Mouse (Mus musculus) lung, embryonic 15.5 days (tissue): ENCODE data around the gene Borcs6. TPM values are rescaled to one million over a fixed set of nuclear protein-coding genes. Genes with fewer than 3 reads are reported as not detected.

Experiments used
- ATAC-seq: fragments of 200-750 bp; cut with Nextera tagmentation; 2 replicates; pipeline ENCODE4 v1.8.0; 2017; ENCODE audit warnings: moderate number of reproducible peaks, borderline replicate concordance; ENCODE audit not compliant: low FRiP score, low TSS enrichment; ENCODE audit errors: extremely low read depth
- H3K27ac ChIP-seq: fragments of 300-500 bp; sonication (generic); 2 replicates; pipeline ENCODE4 v1.5.1; 2015; ENCODE audit warnings: moderate library complexity, mild to moderate bottlenecking, inconsistent platforms
- H3K27me3 ChIP-seq: fragments of 300-500 bp; sonication (generic); 2 replicates; pipeline ENCODE4 v1.6.1; 2015; ENCODE audit warnings: inconsistent platforms
- H3K36me3 ChIP-seq: fragments of 300-500 bp; sonication (generic); 2 replicates; pipeline ENCODE4 v1.6.1; 2015; ENCODE audit warnings: inconsistent platforms
- H3K4me1 ChIP-seq: fragments of 300-500 bp; sonication (generic); 2 replicates; pipeline ENCODE4 v1.6.1; 2015; ENCODE audit warnings: inconsistent platforms
- H3K4me2 ChIP-seq: fragments of 300-500 bp; sonication (generic); 2 replicates; pipeline ENCODE4 v1.6.1; 2015; ENCODE audit warnings: inconsistent platforms, mild to moderate bottlenecking, moderate library complexity
- H3K4me3 ChIP-seq: fragments of 300-500 bp; sonication (generic); 2 replicates; pipeline ENCODE4 v1.5.1; 2015; ENCODE audit warnings: mild to moderate bottlenecking, inconsistent platforms
- H3K9ac ChIP-seq: fragments of 300-500 bp; sonication (generic); 2 replicates; pipeline ENCODE4 v1.6.1; 2015; ENCODE audit warnings: inconsistent platforms
- H3K9me3 ChIP-seq: fragments of 300-500 bp; sonication (generic); 2 replicates; pipeline ENCODE4 v1.6.1; 2016; ENCODE audit warnings: inconsistent platforms
- WGBS: fragments of 180-500 bp; shearing (Covaris S2); methylation state at CpG from one replicate; pipeline ENCODE4 v1.1.7; 2015; 5-methylcytosine and 5-hydroxymethylcytosine counted together
- polyA plus RNA-seq: library from polyadenylated mRNA; unstranded; fragments of >200 nt; fragmentation: Nextera tagmentation; extraction: Ambion mirVana; gene quantifications from 2 replicates; pipeline ENCODE4 v1.2.1, GENCODE M21; 2015

Borcs6 gene
- polyA plus RNA-seq, 1 experiment from 2014 or later, result 10.3 TPM

DNA sequence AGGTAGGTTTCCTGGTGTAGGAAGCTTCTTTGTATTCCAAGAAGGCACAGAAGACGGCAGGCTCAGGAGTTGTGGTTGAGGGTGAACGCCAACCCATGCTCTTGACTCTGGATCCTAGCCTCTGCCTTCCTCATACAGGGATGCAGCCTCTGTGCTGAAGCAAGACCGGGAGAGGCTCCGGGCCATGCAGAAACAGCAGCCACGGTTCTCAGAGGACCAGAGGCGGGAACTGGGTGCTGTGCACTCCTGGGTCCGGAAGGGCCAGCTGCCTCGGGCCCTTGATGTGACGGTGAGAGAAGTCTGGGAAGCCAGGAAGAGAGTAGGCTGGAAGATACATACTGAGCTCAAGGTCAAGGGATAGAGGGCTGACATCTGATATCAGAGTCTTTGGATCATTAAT is 48.7 kb downstream of the Borcs6 start:
- Histone ChIP-seq H3K27me3 (no peaks in the 10 kb centered on the region), H3K36me3 (peaks cover 64% of the 10 kb centered on the region), H3K27ac (no peak overlapping the region), H3K9me3 (no peaks in the 10 kb centered on the region), H3K9ac (no peak overlapping the region), H3K4me3 (no peak overlapping the region), H3K4me2 (no peak overlapping the region), H3K4me1 (peaks cover 19% of the 10 kb centered on the region)
- WGBS, result 92% methylated on average over 9 of the region's 9 CpGs
- ATAC-seq, result no peak

GRCm38 (mm10) chr11:69109032-69109900 is 49.7 kb downstream of the Borcs6 start:
- H3K4me2 ChIP-seq, result no peak overlapping the region
- H3K4me1 ChIP-seq, result peaks cover 19% of the 10 kb centered on the region
- no peak for ATAC-seq
- no peaks in the 10 kb centered on the region for H3K9me3 ChIP-seq
- no peaks in the 10 kb centered on the region for H3K27me3 ChIP-seq
- H3K27ac ChIP-seq, result no peak overlapping the region
- H3K9ac ChIP-seq, result no peak overlapping the region
- peaks cover 54% of the 10 kb centered on the region for H3K36me3 ChIP-seq
- no peak overlapping the region for H3K4me3 ChIP-seq
- WGBS, result 76% methylated on average over 13 of the region's 13 CpGs

DNA sequence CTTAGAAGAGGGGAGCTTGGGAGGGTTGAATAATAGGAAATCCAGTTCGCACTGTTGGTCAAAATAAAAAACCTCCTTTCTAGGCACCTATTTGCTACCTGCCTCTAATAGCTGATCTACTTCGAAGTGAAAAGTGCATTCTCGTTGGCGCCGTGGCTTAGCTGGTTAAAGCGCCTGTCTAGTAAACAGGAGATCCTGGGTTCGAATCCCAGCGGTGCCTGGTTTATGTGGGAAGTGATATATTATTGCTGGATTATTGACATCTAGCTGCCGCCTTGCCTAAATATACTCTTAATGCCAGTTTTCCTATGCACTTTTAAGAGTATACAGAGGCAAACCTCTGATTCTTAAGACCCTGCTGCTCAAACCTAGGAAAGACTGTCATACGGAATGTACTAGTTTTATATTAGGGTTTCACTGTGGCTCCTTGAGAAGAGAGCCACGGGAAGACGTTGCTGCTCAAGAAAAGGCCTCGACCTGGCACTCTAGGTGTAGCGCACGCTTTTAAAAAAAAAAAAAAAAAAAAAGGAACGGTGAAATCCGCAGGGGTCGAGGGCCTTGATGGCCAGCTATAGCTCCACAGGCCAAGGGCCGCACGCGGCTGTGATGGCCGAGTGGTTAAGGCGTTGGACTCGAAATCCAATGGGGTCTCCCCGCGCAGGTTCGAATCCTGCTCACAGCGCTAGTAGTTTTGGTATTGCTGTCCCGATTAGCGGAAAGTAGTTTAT is 51.0 kb downstream of the Borcs6 start:
- Histone ChIP-seq H3K4me3 (peak overlapping the region; percentile 51), H3K9ac (peak overlapping the region; percentile 40), H3K4me1 (peaks cover 19% of the 10 kb centered on the region), H3K4me2 (peak overlapping the region; percentile 57), H3K9me3 (no peaks in the 10 kb centered on the region), H3K27ac (peak overlapping the region; percentile 46), H3K36me3 (peaks cover 41% of the 10 kb centered on the region), H3K27me3 (no peaks in the 10 kb centered on the region)
- WGBS, result 1% methylated on average over 30 of the region's 30 CpGs
- ATAC-seq, result peak; percentile 84

Other genes starting within 250 kb of the Borcs6 start
- gene Ndel1, start 187.9 kb upstream of the Borcs6 start, polyA plus RNA-seq, result 72.8 and 77.1 TPM in 2 replicates
- 0.16 TPM in 2 replicates for gene Rnf222, start 171.2 kb upstream of the Borcs6 start, polyA plus RNA-seq
- 880 and 922 TPM in 2 replicates for gene Rpl26, start 158.1 kb upstream of the Borcs6 start, polyA plus RNA-seq
- gene Odf4, start 132.6 kb upstream of the Borcs6 start, polyA plus RNA-seq, result not detected in 2 replicates
- gene Arhgef15, start 102.2 kb upstream of the Borcs6 start, polyA plus RNA-seq, result 21.2 and 24.4 TPM in 2 replicates
- 2.8 and 3.1 TPM in 2 replicates for gene Slc25a35, start 91.6 kb upstream of the Borcs6 start, polyA plus RNA-seq
- gene Rangrf, start 84.5 kb upstream of the Borcs6 start, polyA plus RNA-seq, result 46.2 and 46.6 TPM in 2 replicates
- gene Pfas, start 51.3 kb upstream of the Borcs6 start, polyA plus RNA-seq, result 31.4 and 33.4 TPM in 2 replicates
- 53.3 and 54.7 TPM in 2 replicates for gene Ctc1, start 43.8 kb upstream of the Borcs6 start, polyA plus RNA-seq
- 207 and 211 TPM in 2 replicates for gene Aurkb, start 14.1 kb upstream of the Borcs6 start, polyA plus RNA-seq
- gene Tmem107, start 11.1 kb downstream of the Borcs6 start, polyA plus RNA-seq, result 69.3 and 71.1 TPM in 2 replicates
- 61.6 and 66.6 TPM in 2 replicates for gene Vamp2, start 28.8 kb downstream of the Borcs6 start, polyA plus RNA-seq
- 21.7 and 24.0 TPM in 2 replicates for gene Per1, start 35.5 kb downstream of the Borcs6 start, polyA plus RNA-seq
- 0.52 and 0.60 TPM in 2 replicates for gene Hes7, start 60.7 kb downstream of the Borcs6 start, polyA plus RNA-seq
- gene 9130213A22Rik, start 62.9 kb downstream of the Borcs6 start, polyA plus RNA-seq, result 0.36 and 0.57 TPM in 2 replicates
- gene Aloxe3, start 66.2 kb downstream of the Borcs6 start, polyA plus RNA-seq, result 0.16 and 0.53 TPM in 2 replicates
- gene Alox12b, start 97.3 kb downstream of the Borcs6 start, polyA plus RNA-seq, result not detected in 2 replicates
- gene Alox8, start 138.1 kb downstream of the Borcs6 start, polyA plus RNA-seq, result 0.29 and 0.67 TPM in 2 replicates
- gene Gucy2e, start 177.3 kb downstream of the Borcs6 start, polyA plus RNA-seq, result 0.07 and 0.08 TPM in 2 replicates